Mouse (Mus musculus) midbrain, postnatal 0 days (tissue): ENCODE data around the gene Usp38. TPM values are rescaled to one million over a fixed set of nuclear protein-coding genes. Genes with fewer than 3 reads are reported as not detected.
A peak's percentile ranks its signal among the peaks of the same experiment; 100 is the strongest.

Source experiments
- ATAC-seq: fragments of 200-750 bp; cut with Nextera tagmentation; 2 replicates; pipeline ENCODE4 v1.8.0; 2017; ENCODE audit warnings: moderate number of reproducible peaks, mild to moderate bottlenecking, moderate TSS enrichment, moderate library complexity; ENCODE audit not compliant: low FRiP score
- DNase-seq: peaks from one replicate; pipeline ENCODE4 v3.0.0-alpha.2; 2015; ENCODE audit warnings: low spot score
- H3K27ac ChIP-seq: fragments of 300-500 bp; sonication (generic); 2 replicates; pipeline ENCODE4 v1.5.1; 2014; ENCODE audit warnings: low read depth, mild to moderate bottlenecking, low read length, mixed read lengths
- H3K27me3 ChIP-seq: fragments of 300-500 bp; sonication (generic); 2 replicates; pipeline ENCODE4 v1.6.1; 2014; ENCODE audit warnings: low read length, control low read depth, mixed read lengths; ENCODE audit not compliant: insufficient read depth
- H3K36me3 ChIP-seq: fragments of 300-500 bp; sonication (generic); 2 replicates; pipeline ENCODE4 v1.6.1; 2014; ENCODE audit warnings: low read length, control low read depth, mixed read lengths; ENCODE audit not compliant: insufficient read depth
- H3K4me1 ChIP-seq: fragments of 300-500 bp; sonication (generic); 2 replicates; pipeline ENCODE4 v1.6.1; 2014; ENCODE audit warnings: mild to moderate bottlenecking, control low read depth, antibody characterized with exemption, low read length, mixed read lengths; ENCODE audit not compliant: insufficient read depth
- H3K4me2 ChIP-seq: fragments of 300-500 bp; sonication (generic); 2 replicates; pipeline ENCODE4 v1.6.1; 2014; ENCODE audit warnings: low read depth, mild to moderate bottlenecking, low read length, mixed read lengths; ENCODE audit not compliant: poor library complexity, severe bottlenecking
- H3K4me3 ChIP-seq: fragments of 300-500 bp; sonication (generic); 2 replicates; pipeline ENCODE4 v1.5.1; 2014; ENCODE audit warnings: low read depth, mild to moderate bottlenecking, low read length, moderate library complexity
- H3K9ac ChIP-seq: fragments of 300-500 bp; sonication (generic); replicated peaks from 2 replicates; pipeline ENCODE4 v1.6.1; 2014; ENCODE audit warnings: mild to moderate bottlenecking, low read length, moderate library complexity, mixed read lengths; ENCODE audit not compliant: poor library complexity, severe bottlenecking
- H3K9me3 ChIP-seq: fragments of 300-500 bp; sonication (generic); 2 replicates; pipeline ENCODE4 v1.6.1; 2016; ENCODE audit warnings: low read length, control low read depth
- CTCF ChIP-seq: IDR thresholded peaks from 2 replicates; pipeline ENCODE4 v1.5.1; 2016; ENCODE audit warnings: antibody characterized with exemption, mild to moderate bottlenecking
- WGBS: fragments of 180-500 bp; shearing (Covaris S2); extraction: QIAGEN DNeasy Blood & Tissue Kit; methylation state at CpG from one replicate; pipeline ENCODE4 v1.1.7; 2014; 5-methylcytosine and 5-hydroxymethylcytosine counted together
- polyA plus RNA-seq: library from polyadenylated mRNA; unstranded; fragments of >200 nt; fragmentation: Nextera tagmentation; extraction: Ambion mirVana; gene quantifications from 2 replicates; pipeline ENCODE4 v1.2.1, GENCODE M21; 2015
- total RNA-seq: library from RNA; depleted of rRNA; stranded (reverse); fragments of >200 nt; gene quantifications from 2 replicates; pipeline ENCODE4 v1.2.3, GENCODE M21; 2014; rRNA removed

Usp38 gene
- total and polyA plus RNA-seq, 2 experiments from 2014 or later: 17.9 to 30.4 TPM

DNA sequence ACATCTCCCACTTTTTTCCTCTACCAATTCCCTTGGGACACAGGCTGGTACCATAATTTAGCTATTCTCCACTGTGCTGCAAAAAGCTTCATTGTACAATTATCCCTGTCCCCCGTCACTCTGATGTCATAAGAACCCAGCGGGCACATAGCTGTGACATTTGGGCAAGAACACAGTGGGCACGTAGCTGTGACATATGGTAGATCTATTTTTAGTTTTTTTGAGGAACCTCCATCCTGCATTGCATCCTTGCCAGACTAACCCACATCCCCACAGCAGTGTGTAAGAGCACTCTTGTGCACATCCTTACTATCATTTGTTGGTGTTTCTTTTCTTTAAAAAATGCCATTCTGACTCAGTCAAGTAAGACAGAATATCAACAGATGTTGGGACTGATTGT is 71.0 kb downstream of the Usp38 start:
- Histone ChIP-seq H3K4me3 (no peak overlapping the region), H3K27ac (no peak overlapping the region), H3K36me3 (no peaks in the 10 kb centered on the region), H3K9me3 (no peaks in the 10 kb centered on the region), H3K27me3 (no peaks in the 10 kb centered on the region), H3K9ac (no peak overlapping the region), H3K4me2 (no peak overlapping the region), H3K4me1 (no peaks in the 10 kb centered on the region)
- no peak for TF ChIP-seq CTCF
- DNase-seq (no peak), ATAC-seq (peak; percentile 49; the same call in 1 of the 2 replicates)
- 84% methylated on average over 3 of the region's 3 CpGs for WGBS

DNA sequence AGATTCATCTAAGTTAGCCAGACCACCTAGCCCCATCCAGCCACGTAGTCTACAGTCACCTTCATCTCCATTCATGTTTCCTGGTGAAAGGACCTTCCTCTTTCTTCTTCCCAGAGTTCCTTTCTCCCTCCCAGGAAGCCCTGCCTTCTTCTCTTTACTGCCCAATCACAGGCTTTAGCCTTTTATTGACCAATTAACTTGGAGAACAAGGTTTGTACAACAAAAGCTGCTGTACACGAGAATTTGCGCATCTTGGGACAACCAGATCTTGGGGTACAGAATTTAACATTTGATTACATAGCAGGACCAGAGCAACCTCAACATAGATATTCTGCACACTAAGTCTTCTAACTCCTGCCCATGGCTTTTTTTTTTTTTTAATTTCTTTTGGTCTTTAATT is 73.1 kb downstream of the Usp38 start:
- 96% methylated on average over 3 of the region's 3 CpGs for WGBS
- H3K27me3 ChIP-seq: no peaks in the 10 kb centered on the region
- H3K4me3 ChIP-seq: no peak overlapping the region
- no peak for TF ChIP-seq CTCF
- H3K36me3 ChIP-seq: no peaks in the 10 kb centered on the region
- H3K9ac ChIP-seq: no peak overlapping the region
- ATAC-seq: no peak
- no peak overlapping the region for H3K4me2 ChIP-seq
- no peaks in the 10 kb centered on the region for H3K4me1 ChIP-seq
- no peak for DNase-seq
- H3K27ac ChIP-seq: no peak overlapping the region
- no peaks in the 10 kb centered on the region for H3K9me3 ChIP-seq

DNA sequence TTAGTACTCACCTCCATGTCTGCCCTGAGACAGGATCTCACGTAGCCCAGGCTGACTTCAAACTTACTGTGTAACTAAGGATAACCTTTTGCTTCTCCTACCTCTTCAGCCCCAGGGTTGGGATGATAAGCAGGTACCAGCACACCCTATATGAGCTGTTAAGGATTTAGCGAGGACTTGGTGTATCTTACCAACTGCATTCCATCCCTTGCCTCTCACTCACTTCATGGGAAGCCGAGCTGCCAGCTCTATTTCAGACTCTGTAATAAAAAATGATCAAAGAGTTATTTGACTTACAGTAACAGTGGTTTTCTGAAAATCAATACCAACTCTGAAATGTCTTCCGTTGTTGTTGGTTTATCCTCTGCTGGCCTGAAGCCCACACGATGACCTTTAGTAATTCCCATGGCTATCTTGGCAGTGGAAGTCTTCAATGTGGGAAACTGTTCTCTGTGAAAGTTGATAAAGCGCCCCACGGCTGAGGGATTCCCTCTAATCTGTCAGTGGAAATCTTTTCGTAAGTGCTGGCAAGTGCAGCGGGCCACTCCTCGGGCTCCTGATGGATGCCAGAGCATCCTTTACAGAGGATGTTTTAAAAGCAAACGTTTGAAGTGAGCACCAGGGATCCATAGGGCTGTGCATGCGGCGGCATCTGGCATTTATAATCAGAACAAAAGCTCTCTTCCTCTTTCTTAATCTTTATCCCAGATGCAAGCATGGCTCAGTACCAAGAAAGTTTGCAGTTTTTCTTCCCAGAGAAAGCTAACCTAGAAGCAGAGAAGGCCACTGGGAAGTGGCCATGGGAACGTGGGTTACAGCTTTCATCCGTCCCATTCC is 76.7 kb downstream of the Usp38 start:
- ATAC-seq: no peak
- H3K4me2 ChIP-seq: no peak overlapping the region
- no peaks in the 10 kb centered on the region for H3K27me3 ChIP-seq
- H3K4me1 ChIP-seq: no peaks in the 10 kb centered on the region
- no peak overlapping the region for H3K27ac ChIP-seq
- no peaks in the 10 kb centered on the region for H3K36me3 ChIP-seq
- TF ChIP-seq CTCF: no peak
- no peaks in the 10 kb centered on the region for H3K9me3 ChIP-seq
- H3K9ac ChIP-seq: no peak overlapping the region
- WGBS: 43% methylated on average over 15 of the region's 15 CpGs
- H3K4me3 ChIP-seq: no peak overlapping the region
- no peak for DNase-seq

Other genes starting within 250 kb of the Usp38 start
- 18.3 and 20.5 TPM in 2 replicates for gene Gab1, start 134.4 kb downstream of the Usp38 start, total RNA-seq
- 8.7 TPM in 2 replicates for gene Gab1, start 134.4 kb downstream of the Usp38 start, polyA plus RNA-seq